Mouse (Mus musculus): ENCODE measurements at regions not wholly inside any gene's neighbourhood (a gene's known extent, or its start where the extent isn't known, plus 50 kb on each side); places are given as distances from the start of the nearest gene placed in this dataset.

- TF ChIP-seq POLR2AphosphoS2 (IDR thresholded peaks at IDR 0.05; ENCODE audit: insufficient read length, low read depth), result no peak
- TF ChIP-seq MAX (IDR thresholded peaks at IDR 0.05; ENCODE audit: low read depth), result no peak
- TF ChIP-seq POLR2A (IDR thresholded peaks at IDR 0.05; ENCODE audit: insufficient read length, low read depth), result no peak
- TF ChIP-seq SRF (IDR thresholded peaks at IDR 0.05; ENCODE audit: control insufficient read depth, insufficient read length, low read depth), result no peak
- no peak for TF ChIP-seq USF1 (IDR thresholded peaks at IDR 0.05; ENCODE audit: low read depth)
- TF ChIP-seq TCF12 (IDR thresholded peaks at IDR 0.05; ENCODE audit: insufficient read depth, poor library complexity, severe bottlenecking), result no peak
- no peak for TF ChIP-seq REST (IDR thresholded peaks at IDR 0.05; ENCODE audit: insufficient read depth, insufficient read length)
These were observed 86.0 kb downstream of the Sucnr1 start for GRCm38 (mm10) chr3:60167633-60168032.
